Mouse (Mus musculus): ENCODE measurements around the gene Abca12. TPM values are rescaled to one million over a fixed set of nuclear protein-coding genes. Genes with fewer than 3 reads are reported as not detected.

Abca12 gene
- polyA plus RNA-seq, 1 experiment: not detected

- Histone ChIP-seq H3K4me3 (ENCODE audit: insufficient read depth, low read length) (no peak overlapping the region), H3K4me1 (ENCODE audit: control insufficient read depth, insufficient read depth, low read length) (no peaks in the 10 kb centered on the region), H3K27ac (ENCODE audit: insufficient read depth, low read depth, low read length) (no peak overlapping the region)
- TF ChIP-seq POLR2A (IDR thresholded peaks at IDR 0.05; ENCODE audit: borderline replicate concordance, low read depth, low read length) (no peak), CTCF (IDR thresholded peaks at IDR 0.05; ENCODE audit: low read depth, low read length) (no peak)
Measured at GRCm38 (mm10) chr1:71235335-71235734, 179.4 kb downstream of the Abca12 start.

GRCm38 (mm10) chr1:71231211-71231610 is 183.5 kb downstream of the Abca12 start:
- Histone ChIP-seq H3K4me3 (ENCODE audit: insufficient read depth, low read length) (no peak overlapping the region), H3K27ac (ENCODE audit: insufficient read depth, low read depth, low read length) (no peak overlapping the region), H3K4me1 (ENCODE audit: control insufficient read depth, insufficient read depth, low read length) (no peaks in the 10 kb centered on the region)
- TF ChIP-seq POLR2A (IDR thresholded peaks at IDR 0.05; ENCODE audit: borderline replicate concordance, low read depth, low read length): no peak
- TF ChIP-seq CTCF (IDR thresholded peaks at IDR 0.05; ENCODE audit: low read depth, low read length): no peak

GRCm38 (mm10) chr1:71203581-71203980 is 211.1 kb downstream of the Abca12 start:
- no peak overlapping the region for H3K4me3 ChIP-seq (ENCODE audit: insufficient read depth, low read length)
- TF ChIP-seq POLR2A (IDR thresholded peaks at IDR 0.05; ENCODE audit: borderline replicate concordance, low read depth, low read length) (no peak), CTCF (IDR thresholded peaks at IDR 0.05; ENCODE audit: low read depth, low read length) (no peak)
- no peak overlapping the region for H3K27ac ChIP-seq (ENCODE audit: insufficient read depth, low read depth, low read length)
- H3K4me1 ChIP-seq (ENCODE audit: control insufficient read depth, insufficient read depth, low read length): no peaks in the 10 kb centered on the region

GRCm38 (mm10) chr1:71196191-71196590 is 218.5 kb downstream of the Abca12 start:
- H3K4me1 ChIP-seq (ENCODE audit: control insufficient read depth, insufficient read depth, low read length): no peaks in the 10 kb centered on the region
- H3K27ac ChIP-seq (ENCODE audit: insufficient read depth, low read depth, low read length): no peak overlapping the region
- no peak overlapping the region for H3K4me3 ChIP-seq (ENCODE audit: insufficient read depth, low read length)
- TF ChIP-seq POLR2A (IDR thresholded peaks at IDR 0.05; ENCODE audit: borderline replicate concordance, low read depth, low read length) (no peak), CTCF (IDR thresholded peaks at IDR 0.05; ENCODE audit: low read depth, low read length) (no peak)

GRCm38 (mm10) chr1:71195333-71195732 is 219.4 kb downstream of the Abca12 start:
- Histone ChIP-seq H3K4me3 (ENCODE audit: insufficient read depth, low read length) (no peak overlapping the region), H3K27ac (ENCODE audit: insufficient read depth, low read depth, low read length) (no peak overlapping the region), H3K4me1 (ENCODE audit: control insufficient read depth, insufficient read depth, low read length) (no peaks in the 10 kb centered on the region)
- TF ChIP-seq POLR2A (IDR thresholded peaks at IDR 0.05; ENCODE audit: borderline replicate concordance, low read depth, low read length) (no peak), CTCF (IDR thresholded peaks at IDR 0.05; ENCODE audit: low read depth, low read length) (no peak)

GRCm38 (mm10) chr1:71193931-71194330 is 220.8 kb downstream of the Abca12 start:
- Histone ChIP-seq H3K4me3 (ENCODE audit: insufficient read depth, low read length) (no peak overlapping the region), H3K27ac (ENCODE audit: insufficient read depth, low read depth, low read length) (no peak overlapping the region), H3K4me1 (ENCODE audit: control insufficient read depth, insufficient read depth, low read length) (no peaks in the 10 kb centered on the region)
- TF ChIP-seq CTCF (IDR thresholded peaks at IDR 0.05; ENCODE audit: low read depth, low read length) (no peak), POLR2A (IDR thresholded peaks at IDR 0.05; ENCODE audit: borderline replicate concordance, low read depth, low read length) (no peak)

Other genes with a start within 250 kb of the Abca12 start
- gene Atic, start 142.2 kb upstream of the Abca12 start, polyA plus RNA-seq (2012; ENCODE audit: insufficient read depth, insufficient read length, missing spikeins): 16.6 and 16.8 TPM in 2 replicates
- gene Fn1, start 238.3 kb upstream of the Abca12 start, polyA plus RNA-seq (2012; ENCODE audit: insufficient read depth, insufficient read length, missing spikeins): 9.8 and 10.9 TPM in 2 replicates

Data from bone marrow macrophage, adult 2 months (primary cell).